Mouse (Mus musculus) MEL (cell line): ENCODE results near the gene Plagl2.

ENCODE experiments used
- CTCF ChIP-seq, 3 experiments: IDR thresholded peaks in 2 of 3; conservative IDR thresholded peaks in 1 of 3; 2 replicates each; pipeline ENCODE4 v1.5.1; 2011 to 2012; ENCODE audit warnings: low read length in 3 of 3, low read depth in 2 of 3, mild to moderate bottlenecking in 2 of 3, improper control_type of control experiment in 1 of 3, inconsistent platforms in 1 of 3, mixed read lengths in 1 of 3, moderate library complexity in 1 of 3; ENCODE audit not compliant: control insufficient read depth in 1 of 3, insufficient read depth in 1 of 3, poor library complexity in 1 of 3, severe bottlenecking in 1 of 3
- HCFC1 ChIP-seq: IDR thresholded peaks from 2 replicates; pipeline ENCODE4 v1.6.1; 2012; ENCODE audit warnings: low read depth, mild to moderate bottlenecking, inconsistent platforms, low read length, improper control_type of control experiment, moderate library complexity
- JUND ChIP-seq: IDR thresholded peaks from 2 replicates; pipeline ENCODE4 v1.6.1; 2011; ENCODE audit warnings: low read depth, mild to moderate bottlenecking, improper control_type of control experiment, low read length
- MAFK ChIP-seq: IDR thresholded peaks from 2 replicates; pipeline ENCODE4 v1.6.1; 2011; ENCODE audit warnings: low read depth, mild to moderate bottlenecking, low read length, improper control_type of control experiment, borderline replicate concordance
- NELFE ChIP-seq: IDR thresholded peaks from 2 replicates; pipeline ENCODE4 v1.6.1; 2011; ENCODE audit warnings: low read depth, low read length, improper control_type of control experiment
- POLR2A ChIP-seq, 2 experiments: IDR thresholded peaks; 2 replicates each; pipeline ENCODE4 v1.6.1; 2011 to 2012; ENCODE audit warnings: low read length in 2 of 2, mild to moderate bottlenecking in 2 of 2, control low read depth in 1 of 2, improper control_type of control experiment in 1 of 2, low read depth in 1 of 2, moderate library complexity in 1 of 2; ENCODE audit not compliant: control insufficient read depth in 1 of 2, insufficient read depth in 1 of 2, poor library complexity in 1 of 2
- RAD21 ChIP-seq: IDR thresholded peaks from 2 replicates; pipeline ENCODE4 v1.6.1; 2011; ENCODE audit warnings: mild to moderate bottlenecking, low read depth, low read length, improper control_type of control experiment
- TCF12 ChIP-seq: IDR thresholded peaks from 2 replicates; pipeline ENCODE4 v1.6.1; 2014; ENCODE audit warnings: low read depth, mild to moderate bottlenecking, inconsistent platforms, low read length, improper control_type of control experiment, moderate library complexity
- ZKSCAN1 ChIP-seq: IDR thresholded peaks from 2 replicates; pipeline ENCODE4 v1.6.1; 2012; ENCODE audit warnings: low read depth, mild to moderate bottlenecking, inconsistent platforms, low read length, improper control_type of control experiment, moderate library complexity

- TF ChIP-seq ZKSCAN1 (no peak), CTCF (IDR thresholded peaks at IDR 0.05 in 2 of 3, conservative IDR thresholded peaks at IDR 0.05 in 1 of 3; ENCODE audit: control insufficient read depth in 1 of 3, insufficient read depth in 1 of 3, low read depth in 2 of 3, low read length in 3 of 3, poor library complexity in 1 of 3, severe bottlenecking in 1 of 3) (no peak), NELFE (no peak), MAFK (no peak), RAD21 (no peak), HCFC1 (no peak), POLR2A (IDR thresholded peaks at IDR 0.05; ENCODE audit: control insufficient read depth in 1 of 2, insufficient read depth in 1 of 2, low read depth in 1 of 2, low read length in 2 of 2, poor library complexity in 1 of 2) (no peak), JUND (no peak), TCF12 (no peak)
Observed at GRCm38 (mm10) chr2:153213351-153213750, 27.9 kb downstream of the Plagl2 start.
